Mouse (Mus musculus) heart, postnatal 4 days (tissue): Measurements from ENCODE around the gene Rara. TPM values are rescaled to one million over a fixed set of nuclear protein-coding genes. Genes with fewer than 3 reads are reported as not detected.
A peak's percentile ranks its signal among the peaks of the same experiment; 100 is the strongest.
"Not testable (repeated sequence)": the region's sequence is repeated elsewhere in the genome, so short reads cannot be mapped to it uniquely, and the experiment has no call there.

Experiments
- DNase-seq: peaks from one replicate; pipeline ENCODE4 v3.0.0; 2021
- total RNA-seq, 2 experiments: library from RNA; stranded (reverse); gene quantifications; 2 replicates each; pipeline ENCODE4 v1.2.3; 2021

Rara gene
- total RNA-seq, 2 experiments from 2014 or later = 34.6 to 38.1 TPM

- DNase-seq = peak; percentile 56
Measured at GRCm38 (mm10) chr11:98922851-98923711, 4.5 kb upstream of the Rara start.

GRCm38 (mm10) chr11:98924633-98925175, 2.9 kb upstream of the Rara start:
- no peak for DNase-seq

GRCm38 (mm10) chr11:98925265-98925721, 2.3 kb upstream of the Rara start:
- DNase-seq = peak; percentile 66

- DNase-seq = no peak
Measured at GRCm38 (mm10) chr11:98925868-98926311, 1.7 kb upstream of the Rara start.

- no peak for DNase-seq
Measured at GRCm38 (mm10) chr11:98926553-98926952, 1.1 kb upstream of the Rara start.

- no peak for DNase-seq
Measured at GRCm38 (mm10) chr11:98928186-98928893, 722 bp downstream of the Rara start.

GRCm38 (mm10) chr11:98929503-98929902, 1.9 kb downstream of the Rara start:
- DNase-seq = no peak

- DNase-seq = peak; percentile 73
Measured at GRCm38 (mm10) chr11:98930127-98930601, 2.5 kb downstream of the Rara start.

- DNase-seq = peak; percentile 77
Measured at GRCm38 (mm10) chr11:98930773-98931512, 3.3 kb downstream of the Rara start.

GRCm38 (mm10) chr11:98931513-98932292, 4.1 kb downstream of the Rara start:
- DNase-seq = no peak

- DNase-seq = peak; percentile 61
Measured at GRCm38 (mm10) chr11:98932293-98933091, 4.9 kb downstream of the Rara start.

GRCm38 (mm10) chr11:98933151-98933550, 5.5 kb downstream of the Rara start:
- DNase-seq = peak; percentile 85

GRCm38 (mm10) chr11:98933847-98934246, 6.2 kb downstream of the Rara start:
- not testable (repeated sequence) for DNase-seq

GRCm38 (mm10) chr11:98934367-98934766, 6.7 kb downstream of the Rara start:
- DNase-seq = no peak

GRCm38 (mm10) chr11:98935123-98935522, 7.5 kb downstream of the Rara start:
- no peak for DNase-seq

- peak; percentile 89 for DNase-seq
Measured at GRCm38 (mm10) chr11:98936170-98936569, 8.6 kb downstream of the Rara start.

- DNase-seq = no peak
Measured at GRCm38 (mm10) chr11:98936606-98937409, 9.2 kb downstream of the Rara start.

GRCm38 (mm10) chr11:98937410-98937913, 9.8 kb downstream of the Rara start:
- peak; percentile 92 for DNase-seq
